Mouse (Mus musculus) cerebellum, adult 2 months (tissue): ENCODE data around the gene Cd83. TPM values are rescaled to one million over a fixed set of nuclear protein-coding genes. Genes with fewer than 3 reads are reported as not detected.

Experiments used
- DNase-seq, 2 experiments: peaks; one replicate each; pipeline ENCODE4 v3.0.0; 2021
- H3K27ac ChIP-seq: fragments of 200-500 bp; 2 replicates; pipeline ENCODE4 v1.5.1; 2012; ENCODE audit warnings: low read length, control low read depth, inconsistent platforms; ENCODE audit not compliant: insufficient read depth
- H3K27me3 ChIP-seq: fragments of 200-500 bp; 2 replicates; pipeline ENCODE4 v1.6.1; 2012; ENCODE audit warnings: inconsistent platforms, mild to moderate bottlenecking, low read length, moderate library complexity; ENCODE audit not compliant: control insufficient read depth, insufficient read depth
- H3K4me1 ChIP-seq: fragments of 200-500 bp; 2 replicates; pipeline ENCODE4 v1.6.1; 2011; ENCODE audit warnings: low read length; ENCODE audit not compliant: control insufficient read depth, insufficient read depth
- H3K4me3 ChIP-seq: fragments of 200-500 bp; replicated peaks from 2 replicates; pipeline ENCODE3; 2011; ENCODE audit warnings: mild to moderate bottlenecking, low read depth, low read length, control low read depth; ENCODE audit not compliant: insufficient read depth
- CTCF ChIP-seq: fragments of 200-500 bp; IDR thresholded peaks from 2 replicates; pipeline ENCODE4 v1.5.1; 2011; ENCODE audit warnings: low read depth, mild to moderate bottlenecking, control low read depth, low read length, moderate library complexity, borderline replicate concordance; ENCODE audit not compliant: insufficient read depth
- POLR2A ChIP-seq: fragments of 200-500 bp; IDR thresholded peaks from 2 replicates; pipeline ENCODE4 v1.6.1; 2011; ENCODE audit warnings: low read length, control low read depth, borderline replicate concordance; ENCODE audit not compliant: insufficient read depth
- WGBS: fragments of 180-500 bp; shearing (Covaris S2); methylation state at CpG from one replicate; pipeline ENCODE4 v1.1.7; 2018; 5-methylcytosine and 5-hydroxymethylcytosine counted together
- polyA plus RNA-seq: library from polyadenylated mRNA; depleted of rRNA; stranded (reverse); fragments of >200 nt; gene quantifications from 2 replicates; pipeline ENCODE4 v1.2.3, GENCODE M21; 2012

Gene Cd83
- polyA plus RNA-seq, 1 experiment: 35.7 TPM

DNA sequence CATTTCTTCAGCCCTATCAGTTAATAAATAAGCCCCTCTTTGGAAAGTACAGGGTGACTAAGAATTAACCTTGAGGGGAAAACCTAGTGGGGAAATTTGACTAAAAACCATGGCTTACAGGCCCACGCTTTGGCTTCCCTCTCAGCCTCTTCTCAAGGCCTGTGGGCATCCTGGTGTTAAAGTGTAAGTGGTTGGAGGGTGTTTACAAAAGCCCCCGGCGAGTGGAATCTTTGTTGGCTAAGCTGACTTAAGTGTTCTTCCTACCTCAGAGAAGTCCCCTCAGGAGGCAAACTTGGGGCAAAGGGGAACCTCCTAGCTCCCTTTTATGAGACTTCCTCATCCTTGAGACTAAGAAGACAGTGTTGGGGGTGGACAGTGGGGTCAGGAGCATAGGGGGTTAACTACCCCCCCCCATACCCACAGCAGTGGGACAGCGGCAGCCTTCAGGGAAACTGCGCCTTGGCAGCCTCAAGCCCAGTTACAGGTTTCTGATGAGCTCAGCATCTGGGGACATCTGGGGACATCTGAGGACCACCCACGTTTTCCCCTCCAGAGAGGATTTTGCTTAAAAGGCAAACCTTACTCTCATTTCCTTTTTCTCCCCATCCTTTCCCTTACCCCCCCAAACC, 6.4 kb upstream of the Cd83 start:
- no peak for TF ChIP-seq POLR2A
- TF ChIP-seq CTCF: no peak
- no peak overlapping the region for H3K27ac ChIP-seq
- 79% methylated on average over 6 of the region's 6 CpGs for WGBS

DNA sequence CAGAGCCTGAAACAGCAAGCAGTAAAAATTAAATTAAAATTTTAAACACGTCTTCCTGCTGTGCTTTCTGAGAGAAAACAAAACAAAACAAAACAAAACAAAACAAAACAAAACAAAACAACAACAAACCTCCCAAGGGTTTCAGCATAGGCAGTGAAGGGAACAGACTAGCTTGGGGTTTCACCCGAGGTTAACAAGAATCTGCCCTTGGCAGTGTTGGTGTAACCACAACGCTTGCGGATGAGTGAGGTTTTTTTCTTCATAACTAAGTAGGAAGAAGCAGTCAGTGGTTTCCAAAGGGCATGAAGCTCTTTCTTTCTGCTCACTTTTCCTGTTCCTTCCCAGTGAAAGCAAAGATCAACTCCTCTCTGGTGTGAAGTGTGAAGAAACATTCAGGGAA, 5.6 kb upstream of the Cd83 start:
- no peak overlapping the region for H3K27ac ChIP-seq
- TF ChIP-seq CTCF (no peak), POLR2A (no peak)
- 92% methylated on average over 4 of the region's 4 CpGs for WGBS
- H3K4me1 ChIP-seq: peaks cover 8% of the 10 kb centered on the region
- no peaks in the 10 kb centered on the region for H3K27me3 ChIP-seq
- no peak overlapping the region for H3K4me3 ChIP-seq
- DNase-seq: no peak

More for the DNA sequence above, 6.4 kb upstream of the Cd83 start:
- H3K4me3 ChIP-seq: no peak overlapping the region
- H3K27me3 ChIP-seq: no peaks in the 10 kb centered on the region
- DNase-seq: no peak
- H3K4me1 ChIP-seq: peaks cover 8% of the 10 kb centered on the region

DNA sequence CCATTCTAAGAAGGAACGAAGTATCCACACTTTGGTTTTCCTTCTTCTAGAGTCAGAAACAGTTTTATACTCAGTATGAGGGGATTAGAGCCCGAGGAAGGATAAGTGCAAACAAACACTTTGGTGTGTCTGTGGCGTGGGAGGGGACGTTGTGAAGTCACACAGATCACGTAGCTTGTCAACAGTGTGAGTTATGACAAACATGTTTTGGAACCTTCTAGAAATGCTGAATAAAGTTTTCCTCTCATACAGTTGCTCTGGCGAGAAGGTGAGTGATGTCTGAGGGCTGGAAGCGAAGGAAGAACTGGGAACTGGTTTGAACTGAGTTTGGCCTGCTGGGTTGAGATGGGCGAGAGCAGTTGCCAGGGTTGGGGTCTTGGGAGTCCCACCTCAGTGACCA, 4.5 kb upstream of the Cd83 start:
- DNase-seq: no peak
- WGBS: 91% methylated on average over 8 of the region's 8 CpGs
- Histone ChIP-seq H3K4me1 (peaks cover 3% of the 10 kb centered on the region; the same call in 1 of the 2 replicates), H3K27me3 (no peaks in the 10 kb centered on the region), H3K4me3 (no peak overlapping the region), H3K27ac (no peak overlapping the region)
- TF ChIP-seq CTCF: no peak
- no peak for TF ChIP-seq POLR2A

DNA sequence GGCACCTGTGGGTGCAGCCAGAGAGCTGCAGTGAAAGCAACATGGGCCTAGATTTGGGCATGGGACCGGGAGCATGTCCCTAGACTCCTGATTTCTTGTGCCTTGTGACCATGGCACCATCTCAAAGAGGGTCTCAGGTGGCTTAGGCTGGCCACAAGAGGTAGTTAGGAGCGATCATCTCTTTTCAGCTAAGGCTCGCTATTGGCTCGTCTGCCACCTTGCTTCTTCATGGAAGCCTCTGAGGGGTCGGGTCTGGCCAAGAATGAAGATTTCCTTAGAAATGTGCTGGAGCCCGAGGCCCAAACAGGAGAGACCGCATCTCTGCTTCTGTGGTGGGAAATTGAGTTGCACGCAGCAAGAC, 1.1 kb downstream of the Cd83 start:
- DNase-seq: no peak
- H3K4me1 ChIP-seq: peaks cover 6% of the 10 kb centered on the region; the same call in 1 of the 2 replicates
- H3K27ac ChIP-seq: peak overlapping the region; percentile 31; the same call in 1 of the 2 replicates
- TF ChIP-seq CTCF: no peak
- no peak for TF ChIP-seq POLR2A
- 39% methylated on average over 8 of the region's 8 CpGs for WGBS
- H3K4me3 ChIP-seq: peak overlapping the region; percentile 75
- H3K27me3 ChIP-seq: no peaks in the 10 kb centered on the region

DNA sequence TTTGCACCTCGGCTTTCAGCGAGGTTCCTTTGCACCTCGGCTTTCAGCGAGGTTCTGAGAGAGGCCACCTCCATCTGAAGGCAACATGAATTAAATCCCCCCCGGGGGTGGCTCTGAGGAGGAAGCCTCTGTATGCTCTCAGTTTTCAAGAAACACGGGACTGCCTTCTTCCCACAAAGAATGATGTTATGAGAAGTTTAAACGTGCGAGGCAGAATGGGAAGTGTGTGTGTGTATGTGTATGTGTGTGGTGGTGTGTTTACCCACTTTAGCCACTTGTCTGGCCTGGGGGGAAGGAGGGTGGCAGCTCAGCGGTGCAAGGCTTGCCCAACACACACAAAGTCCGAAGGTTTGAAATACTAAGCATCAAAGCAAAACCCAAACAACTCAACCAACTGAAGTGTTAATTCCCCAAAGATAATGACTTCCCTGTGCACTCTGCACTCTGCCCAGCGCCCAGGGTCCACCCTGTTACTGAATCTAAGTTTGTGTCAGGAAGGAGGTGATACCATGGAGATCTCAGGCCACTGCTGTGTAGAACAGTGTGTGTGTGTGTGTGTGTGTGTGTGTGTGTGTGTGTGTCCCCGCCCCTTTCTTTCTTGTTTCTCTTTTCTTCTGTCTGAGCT, 1.7 kb downstream of the Cd83 start:
- Histone ChIP-seq H3K27ac (no peak overlapping the region), H3K4me1 (peaks cover 6% of the 10 kb centered on the region; the same call in 1 of the 2 replicates)
- WGBS: 67% methylated on average over 12 of the region's 12 CpGs

GRCm38 (mm10) chr13:43787262-43787661, 2.7 kb downstream of the Cd83 start:
- H3K4me1 ChIP-seq: peaks cover 6% of the 10 kb centered on the region; the same call in 1 of the 2 replicates
- WGBS: 91% methylated on average over 2 of the region's 2 CpGs
- no peak for DNase-seq
- no peak for TF ChIP-seq CTCF
- TF ChIP-seq POLR2A: no peak
- no peak overlapping the region for H3K4me3 ChIP-seq
- no peaks in the 10 kb centered on the region for H3K27me3 ChIP-seq
- H3K27ac ChIP-seq: no peak overlapping the region

More for the DNA sequence above, 1.7 kb downstream of the Cd83 start:
- Histone ChIP-seq H3K4me3 (no peak overlapping the region), H3K27me3 (no peaks in the 10 kb centered on the region)
- TF ChIP-seq CTCF: no peak
- no peak for TF ChIP-seq POLR2A
- DNase-seq: no peak

DNA sequence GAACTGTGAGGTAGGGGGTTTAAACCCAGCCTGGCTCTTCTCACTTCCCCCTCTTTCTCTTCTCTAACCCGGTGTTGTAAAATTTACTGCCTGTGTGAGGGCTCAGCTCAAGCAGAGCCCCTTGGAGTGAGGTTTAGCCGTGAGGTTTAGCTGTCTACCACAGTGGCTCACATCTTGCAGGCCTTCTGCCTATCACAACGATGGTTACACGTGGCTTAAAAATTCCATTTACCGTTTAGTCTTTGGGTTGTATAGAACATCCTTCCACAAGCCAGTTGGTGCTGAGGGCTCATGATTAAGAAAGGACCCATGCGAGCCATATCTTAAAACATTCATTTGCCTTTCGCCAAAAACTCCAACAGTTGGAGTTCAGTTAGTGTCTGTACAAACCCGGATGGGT, 3.5 kb downstream of the Cd83 start:
- no peak for TF ChIP-seq CTCF
- no peak for TF ChIP-seq POLR2A
- H3K4me1 ChIP-seq: peaks cover 6% of the 10 kb centered on the region; the same call in 1 of the 2 replicates
- H3K4me3 ChIP-seq: no peak overlapping the region
- DNase-seq: no peak
- H3K27me3 ChIP-seq: no peaks in the 10 kb centered on the region
- WGBS: 90% methylated on average over 8 of the region's 8 CpGs
- H3K27ac ChIP-seq: no peak overlapping the region

DNA sequence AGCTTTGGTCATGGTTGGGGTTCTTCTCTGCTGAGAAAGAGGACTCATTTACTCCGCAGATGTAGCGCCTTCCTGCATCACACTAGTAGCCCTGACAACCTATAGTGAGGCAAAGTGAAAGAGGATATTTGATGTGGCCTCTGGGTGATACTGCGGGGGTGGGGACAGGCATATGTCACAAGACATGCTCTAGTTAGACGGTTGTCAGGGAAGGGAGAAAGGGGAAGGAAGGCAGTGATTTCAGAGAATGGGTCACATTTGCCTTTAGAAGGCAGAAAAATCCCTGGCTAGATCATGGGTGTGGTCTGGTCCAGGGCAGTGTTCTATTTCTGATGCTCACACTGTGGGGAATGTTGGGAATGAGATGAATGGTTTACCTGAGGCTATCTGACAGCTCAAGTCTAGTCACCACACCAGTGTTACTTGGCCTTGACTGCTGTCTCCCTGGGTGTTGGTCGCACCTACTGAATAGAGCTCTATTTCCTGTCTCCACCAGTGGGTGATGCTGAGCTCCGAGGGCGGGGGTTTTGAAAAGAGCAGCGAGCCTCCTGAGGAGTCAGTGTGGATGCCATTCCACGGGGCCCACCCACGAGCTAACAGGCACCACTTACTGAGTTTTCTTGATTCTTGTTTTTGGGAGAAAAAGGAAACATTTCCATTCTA, 4.5 kb downstream of the Cd83 start:
- DNase-seq: no peak
- TF ChIP-seq CTCF (no peak), POLR2A (no peak)
- 80% methylated on average over 10 of the region's 10 CpGs for WGBS
- Histone ChIP-seq H3K27ac (no peak overlapping the region), H3K4me1 (peaks cover 6% of the 10 kb centered on the region; the same call in 1 of the 2 replicates), H3K4me3 (no peak overlapping the region), H3K27me3 (no peaks in the 10 kb centered on the region)
